Mouse (Mus musculus) CD4-positive, CD25-positive, alpha-beta regulatory T cell, adult 4 months (primary cell): Measurements from ENCODE around the gene Vmn1r168. TPM values are rescaled to one million over a fixed set of nuclear protein-coding genes. Genes with fewer than 3 reads are reported as not detected.
"Not testable (repeated sequence)": the region's sequence is repeated elsewhere in the genome, so short reads cannot be mapped to it uniquely, and the experiment has no call there.

Source experiments
- ATAC-seq: one replicate; pipeline ENCODE4 v1.8.0; 2017
- polyA plus RNA-seq, 2 experiments: library from polyadenylated mRNA; unstranded; fragments of 100-300 nt; shearing (Covaris generic); gene quantifications; one replicate each; pipeline ENCODE4 v1.2.1; 2017

Gene Vmn1r168
- not detected for polyA plus RNA-seq

GRCm38 (mm10) chr7:23539432-23539831 is at the start of gene Vmn1r168:
Gene Vmn1r168 (plus strand): TSS chr7:23539732.
- not testable (repeated sequence) for ATAC-seq

DNA sequence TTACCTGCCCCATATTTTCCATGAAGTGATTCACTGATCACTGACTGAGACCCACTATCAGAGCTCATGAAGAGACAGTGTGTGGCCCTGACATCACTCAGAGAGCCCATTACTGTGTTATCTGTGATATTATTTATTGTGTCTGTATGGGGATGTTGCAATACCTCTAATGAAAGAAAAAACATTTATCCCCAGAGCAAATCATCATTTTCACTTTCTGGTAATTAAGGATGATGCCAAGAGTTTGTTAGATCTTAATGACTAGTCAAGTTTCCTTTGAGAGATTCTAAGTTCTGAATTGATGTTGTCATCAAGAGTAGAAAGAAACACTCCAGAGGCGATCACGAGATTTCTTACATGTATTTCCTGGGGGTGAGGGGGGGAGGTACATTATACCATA is 32.4 kb upstream of the Vmn1r168 start, which contains the start of gene Vmn1r167:
Vmn1r167 (minus strand) TSS at position 101 of the 400 bp plus-strand sequence.
- ATAC-seq, result not testable (repeated sequence)

GRCm38 (mm10) chr7:23575226-23575625 is 35.7 kb downstream of the Vmn1r168 start, which contains the start of gene Vmn1r169:
Gene Vmn1r169 (plus strand): TSS chr7:23575526.
- ATAC-seq, result not testable (repeated sequence)

Other genes with a start within 250 kb of the Vmn1r168 start
- not detected for gene Nlrp4e, start 238.5 kb upstream of the Vmn1r168 start, polyA plus RNA-seq
- gene Nlrp5, start 153.8 kb upstream of the Vmn1r168 start, polyA plus RNA-seq, result not detected
- not detected for gene Vmn1r167, start 32.5 kb upstream of the Vmn1r168 start, polyA plus RNA-seq
- gene Vmn1r169, start 35.8 kb downstream of the Vmn1r168 start, polyA plus RNA-seq, result not detected
- not detected for gene Vmn1r170, start 66.4 kb downstream of the Vmn1r168 start, polyA plus RNA-seq
- gene Vmn1r171, start 91.0 kb downstream of the Vmn1r168 start, polyA plus RNA-seq, result not detected
- gene Vmn1r172, start 118.6 kb downstream of the Vmn1r168 start, polyA plus RNA-seq, result not detected
- gene Vmn1r173, start 161.0 kb downstream of the Vmn1r168 start, polyA plus RNA-seq, result under 1 TPM in 1 of 2 experiments, not detected in 1; 0.08 TPM
- gene Vmn1r174, start 212.5 kb downstream of the Vmn1r168 start, polyA plus RNA-seq, result not detected